Mouse (Mus musculus) left cerebral cortex, adult 9 months (tissue): ENCODE results near the gene Mthfs.
"Not testable (repeated sequence)": the region's sequence is repeated elsewhere in the genome, so short reads cannot be mapped to it uniquely, and the experiment has no call there.

Experiments
- DNase-seq, 2 experiments: peaks; one replicate each; pipeline ENCODE4 v3.0.0; 2022; ENCODE audit warnings: low spot score in 2 of 2

The Mthfs gene

DNA sequence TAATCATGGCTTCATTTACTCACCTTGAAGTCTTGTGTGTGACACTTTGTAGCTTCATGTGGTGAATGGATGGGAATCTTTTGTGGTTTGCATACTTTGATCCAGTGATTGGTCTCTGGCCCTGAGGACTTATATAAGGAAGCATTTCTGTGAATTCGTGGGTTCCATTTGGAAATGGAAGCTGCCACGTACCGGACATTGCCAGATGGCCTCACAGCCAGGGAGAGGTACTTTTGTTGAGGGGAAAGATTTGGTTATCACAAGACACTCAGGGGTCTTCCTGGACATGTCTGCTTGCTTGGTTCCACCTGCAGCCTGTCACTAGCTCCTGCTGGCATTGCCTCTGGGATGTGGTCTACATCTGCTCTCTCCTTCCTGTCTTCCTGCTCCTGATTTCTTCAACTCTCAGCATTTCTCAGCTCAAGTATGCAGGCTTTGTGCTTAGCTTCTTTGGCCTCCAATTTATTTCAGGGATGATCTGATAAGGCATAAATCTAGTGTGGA, 30.1 kb downstream of the Mthfs start:
- DNase-seq, result not testable (repeated sequence)

DNA sequence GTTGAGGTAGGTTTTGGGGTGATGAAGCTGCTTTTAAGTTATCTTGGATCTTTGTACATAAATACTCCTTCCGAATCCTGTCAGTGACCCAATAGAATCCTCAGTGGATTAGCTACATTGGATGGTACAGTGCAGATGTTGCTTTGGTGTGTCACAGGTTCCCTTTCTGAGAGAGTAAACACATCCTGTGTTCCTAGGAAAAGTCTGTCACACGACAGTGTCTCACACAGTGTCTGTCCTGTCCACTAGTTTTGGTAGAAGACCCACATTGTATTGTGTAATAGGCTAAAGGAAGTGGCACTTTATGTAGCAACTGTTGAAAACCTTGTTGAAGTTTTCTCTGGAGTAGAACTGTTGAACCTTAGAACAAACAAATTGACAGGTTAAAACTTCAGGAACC, 42.9 kb downstream of the Mthfs start:
- DNase-seq, result no peak

GRCm38 (mm10) chr9:89256556-89257335, 46.3 kb downstream of the Mthfs start:
- DNase-seq, result no peak

GRCm38 (mm10) chr9:89263968-89264367, 53.5 kb downstream of the Mthfs start:
- no peak for DNase-seq

DNA sequence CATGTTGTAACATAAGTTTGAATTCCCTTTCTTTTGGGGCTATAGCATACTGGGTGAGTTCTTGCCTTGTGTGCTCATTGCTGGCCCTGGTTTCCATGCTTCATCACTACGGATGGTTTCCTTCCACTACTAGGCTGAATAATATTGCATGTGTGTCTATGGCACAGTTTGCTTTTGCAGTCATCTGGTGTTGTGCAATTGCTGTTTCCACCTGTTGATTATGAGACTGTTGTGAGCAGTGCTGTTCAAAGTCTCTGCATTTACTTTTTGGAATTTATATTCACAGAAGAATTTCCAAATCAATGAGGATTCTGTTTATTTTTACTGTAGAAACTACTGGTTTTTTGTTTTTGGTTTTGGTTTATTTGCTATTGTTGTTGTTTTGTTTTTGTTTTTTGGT, 54.1 kb downstream of the Mthfs start:
- DNase-seq, result no peak

DNA sequence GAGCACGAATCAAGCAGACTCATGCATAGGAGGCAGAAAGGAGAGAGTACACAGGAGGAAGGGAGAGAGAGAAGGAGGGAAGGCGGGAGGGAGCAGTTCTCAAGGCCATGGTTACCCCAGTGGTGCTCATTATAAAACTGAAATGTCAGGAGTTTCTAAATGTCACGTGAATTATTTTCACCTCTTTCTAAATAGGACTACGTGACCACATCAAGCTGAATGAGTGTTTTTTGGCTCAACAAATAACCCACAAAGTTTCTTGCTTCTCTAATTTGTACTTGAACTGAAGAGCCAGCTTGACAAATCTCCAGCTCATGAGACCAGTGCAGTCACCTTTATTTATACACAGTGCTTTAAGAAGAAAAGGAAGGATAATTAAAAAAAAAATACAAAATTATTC, 56.6 kb downstream of the Mthfs start:
- DNase-seq, result no peak

DNA sequence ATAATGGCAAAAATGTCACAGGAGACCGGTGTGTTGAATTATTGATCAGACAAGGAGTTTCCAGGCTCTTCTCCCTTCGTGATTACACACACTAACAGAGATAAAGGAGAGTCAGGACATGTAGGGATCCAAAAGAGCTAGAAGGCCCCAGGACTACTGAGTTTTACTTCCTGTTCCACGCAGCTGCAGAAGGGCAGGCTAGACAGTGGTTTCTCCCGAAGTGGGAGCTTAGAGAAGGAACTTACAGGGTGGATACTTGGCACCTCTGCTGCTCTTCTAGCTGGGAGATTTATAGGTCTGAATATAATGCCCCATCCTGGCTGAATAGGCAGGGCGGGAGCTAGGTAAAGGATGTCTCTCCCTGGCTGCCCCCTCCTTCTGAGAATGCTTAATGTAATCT, 57.1 kb downstream of the Mthfs start:
- DNase-seq, result no peak

GRCm38 (mm10) chr9:89270376-89270775, 59.9 kb downstream of the Mthfs start:
- DNase-seq, result no peak

DNA sequence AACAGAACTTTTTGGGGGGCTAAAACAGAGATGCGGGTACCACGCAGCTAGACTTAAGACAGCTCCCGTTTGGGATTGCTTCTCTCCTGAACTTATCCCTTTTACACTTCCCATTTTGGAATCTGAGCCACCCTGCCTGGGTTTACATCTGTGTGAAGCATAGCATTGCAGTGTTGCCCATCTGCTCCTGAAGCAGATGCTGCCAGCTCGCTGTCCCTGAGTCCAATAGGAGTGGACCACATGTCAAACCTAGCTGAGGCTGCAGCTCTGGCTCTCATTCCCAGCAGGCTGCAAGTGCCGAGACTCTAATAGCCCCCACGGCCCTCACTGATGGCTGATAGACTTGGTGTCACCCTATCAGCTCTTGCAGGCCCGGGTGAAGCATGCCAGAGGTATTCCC, 63.3 kb downstream of the Mthfs start:
- no peak for DNase-seq

DNA sequence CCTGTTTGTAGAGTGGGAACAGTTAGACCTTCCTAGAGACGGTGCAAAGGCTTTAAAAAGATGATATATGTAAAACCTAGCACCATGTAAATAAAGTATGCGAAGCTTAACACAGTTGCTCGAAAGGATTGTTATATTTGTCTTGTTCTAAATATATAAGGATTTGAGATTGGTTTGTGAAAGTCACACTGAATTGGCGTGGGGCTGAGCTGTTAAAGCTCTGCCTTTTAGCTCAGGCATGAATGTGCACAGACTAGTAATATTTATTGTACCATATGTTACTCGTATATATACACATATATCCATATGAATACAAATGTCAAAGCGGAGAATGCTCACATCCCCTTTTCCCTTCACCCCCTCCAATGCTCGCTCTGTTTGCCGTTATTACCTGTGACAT, 67.7 kb downstream of the Mthfs start:
- no peak for DNase-seq

GRCm38 (mm10) chr9:89282374-89283068, 72.0 kb downstream of the Mthfs start:
- no peak for DNase-seq

DNA sequence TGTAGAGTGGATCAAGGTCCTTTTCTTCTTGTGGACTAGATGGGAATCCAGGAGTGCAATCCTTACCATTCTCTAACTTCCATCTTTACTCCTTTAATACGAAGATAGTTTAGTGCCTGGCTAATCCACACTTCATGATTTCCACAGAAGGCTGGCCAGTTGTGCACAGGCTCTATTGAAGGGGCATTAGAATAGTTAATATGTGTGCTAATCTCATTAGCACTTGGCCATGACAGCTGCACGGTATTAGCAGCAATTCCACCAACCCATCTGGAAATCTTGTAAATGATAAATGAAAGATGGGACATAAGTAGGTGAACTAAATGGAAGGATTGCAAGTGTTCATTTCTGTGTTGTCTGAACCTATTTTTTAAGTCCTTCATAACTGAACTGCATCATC, 77.6 kb downstream of the Mthfs start:
- no peak for DNase-seq

- no peak for DNase-seq
These were observed 82.9 kb downstream of the Mthfs start for GRCm38 (mm10) chr9:89293364-89293763.

GRCm38 (mm10) chr9:89294121-89294520, 83.6 kb downstream of the Mthfs start:
- DNase-seq, result no peak

GRCm38 (mm10) chr9:89305637-89306036, 95.2 kb downstream of the Mthfs start:
- no peak for DNase-seq

- DNase-seq, result no peak
These were observed 98.1 kb downstream of the Mthfs start for GRCm38 (mm10) chr9:89308357-89309194.

DNA sequence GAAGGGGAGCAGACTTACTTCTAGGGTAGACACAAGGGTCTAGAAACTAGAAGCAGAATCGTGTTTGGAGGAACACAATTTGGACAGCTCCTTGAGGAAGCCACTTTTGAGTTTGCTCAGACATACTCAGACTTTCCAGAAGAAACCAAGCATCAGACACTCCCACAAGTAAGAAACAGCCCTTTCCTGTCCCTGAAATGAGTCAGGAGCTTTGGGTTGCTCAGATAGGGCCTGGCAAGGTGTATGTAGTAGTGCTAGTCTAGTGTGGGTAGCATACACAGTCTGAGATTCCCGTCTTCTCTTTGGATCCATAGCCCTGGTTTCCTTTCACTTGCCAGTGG, 98.7 kb downstream of the Mthfs start:
- no peak for DNase-seq

GRCm38 (mm10) chr9:89311649-89312048, 101.2 kb downstream of the Mthfs start:
- no peak for DNase-seq

DNA sequence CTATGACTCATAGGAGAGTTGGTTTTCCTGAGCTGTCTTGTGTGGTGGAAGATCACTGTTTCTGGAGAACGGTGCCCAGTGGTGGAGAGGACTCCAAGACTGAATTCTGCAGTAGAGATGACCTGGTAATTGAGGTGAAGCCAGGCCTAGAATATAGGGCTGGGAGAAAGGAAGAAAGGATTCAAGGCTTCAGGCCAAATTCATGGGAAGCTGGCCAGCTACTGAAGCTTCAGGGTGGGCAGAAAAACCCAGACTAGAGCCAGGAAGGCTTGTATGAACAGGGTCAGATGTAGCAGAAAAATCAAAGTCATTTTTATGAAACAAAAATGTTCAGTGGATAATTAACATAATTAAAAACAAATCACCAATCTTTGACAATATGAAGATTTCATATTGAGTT, 163.3 kb downstream of the Mthfs start:
- DNase-seq, result no peak

- DNase-seq, result no peak
These were observed 164.2 kb downstream of the Mthfs start for GRCm38 (mm10) chr9:89374650-89375049.

GRCm38 (mm10) chr9:89403031-89403430, 192.6 kb downstream of the Mthfs start:
- DNase-seq, result no peak
